Mouse (Mus musculus) monocyte, adult 5-6 weeks (primary cell): Measurements from ENCODE around the gene Fam76b. TPM values are rescaled to one million over a fixed set of nuclear protein-coding genes. Genes with fewer than 3 reads are reported as not detected.

Experiments
- total RNA-seq: library from RNA; stranded (forward); fragments of 200-1000, 200-491, 200-594 nt; gene quantifications from 3 replicates; pipeline ENCODE4 v1.2.3, GENCODE M21; 2017

Fam76b gene
- total RNA-seq, 1 experiment from 2014 or later: 107 TPM

Other genes with a start within 250 kb of the Fam76b start
- gene Mtmr2, start 79.3 kb upstream of the Fam76b start, total RNA-seq: 38.3 to 63.6 TPM (median 63.5 TPM) in 3 replicates
- 51.4 to 62.9 TPM (median 54.6 TPM) in 3 replicates for gene Cep57, start 609 bp upstream of the Fam76b start, total RNA-seq